Mouse (Mus musculus) right cerebral cortex, adult 18-20 months (tissue): ENCODE results near the gene Tln2.

Experiments used
- DNase-seq: peaks from one replicate; pipeline ENCODE4 v3.0.0; 2022; ENCODE audit warnings: mixed read lengths

The Tln2 gene

GRCm38 (mm10) chr9:67267276-67267990 is 292.1 kb downstream of the Tln2 start:
- DNase-seq = no peak

GRCm38 (mm10) chr9:67265513-67265912 is 294.0 kb downstream of the Tln2 start:
- DNase-seq = peak; percentile 48

DNA sequence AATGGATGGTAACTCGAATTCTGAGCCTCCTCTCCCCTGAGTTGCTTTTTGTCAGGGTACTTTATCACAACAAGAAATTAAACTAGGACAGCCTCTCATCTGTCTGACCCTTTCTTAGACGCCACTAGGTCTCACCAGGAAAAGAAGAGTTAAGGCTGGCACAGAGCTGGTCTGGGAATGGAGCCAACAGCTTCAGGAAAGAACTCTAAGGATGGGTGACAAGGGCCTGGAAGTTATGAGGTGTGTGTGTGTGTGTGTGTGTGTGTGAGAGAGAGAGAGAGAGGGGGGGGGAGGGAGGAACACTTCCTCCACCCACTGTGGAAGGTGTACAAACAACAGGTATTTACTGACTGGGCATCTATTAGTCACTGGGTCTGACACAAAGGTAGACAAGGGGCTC is 294.6 kb downstream of the Tln2 start:
- no peak for DNase-seq

DNA sequence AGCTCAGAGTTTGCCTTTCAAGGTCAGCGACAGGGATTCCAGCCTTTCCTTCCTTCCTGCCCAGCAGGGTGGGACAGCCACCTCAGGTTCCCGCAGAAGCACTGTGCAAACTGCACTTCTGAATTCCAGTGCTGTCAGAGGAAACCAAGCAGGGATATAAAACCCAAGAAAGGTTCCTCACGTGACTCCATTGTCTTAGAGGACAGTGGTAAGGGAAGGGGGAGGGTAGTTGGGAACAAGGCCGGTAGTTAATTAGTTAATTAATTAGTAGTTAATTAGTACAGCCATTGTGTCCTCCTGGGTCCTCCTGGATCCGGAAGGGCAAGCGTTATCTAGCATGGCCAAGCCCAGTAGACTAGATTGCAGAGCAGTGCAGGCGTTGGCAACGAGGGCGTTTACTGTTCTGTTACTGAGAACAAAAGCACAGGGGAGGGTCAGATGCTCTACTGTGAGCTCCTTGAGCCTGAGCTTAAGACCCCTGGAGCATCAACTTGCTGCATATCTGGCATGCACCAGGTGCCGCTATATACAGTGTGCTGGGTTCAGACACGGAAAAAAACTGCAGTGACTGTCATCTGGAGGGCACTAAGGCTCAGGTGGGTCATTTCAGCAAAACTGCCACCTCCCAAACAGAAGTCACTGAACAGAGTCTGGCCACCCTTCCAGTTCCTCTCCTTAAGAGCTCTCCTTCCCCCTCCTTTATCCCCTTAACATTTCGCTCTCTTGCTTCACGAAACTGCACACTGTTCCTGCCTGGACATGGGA is 298.5 kb downstream of the Tln2 start:
- no peak for DNase-seq

DNA sequence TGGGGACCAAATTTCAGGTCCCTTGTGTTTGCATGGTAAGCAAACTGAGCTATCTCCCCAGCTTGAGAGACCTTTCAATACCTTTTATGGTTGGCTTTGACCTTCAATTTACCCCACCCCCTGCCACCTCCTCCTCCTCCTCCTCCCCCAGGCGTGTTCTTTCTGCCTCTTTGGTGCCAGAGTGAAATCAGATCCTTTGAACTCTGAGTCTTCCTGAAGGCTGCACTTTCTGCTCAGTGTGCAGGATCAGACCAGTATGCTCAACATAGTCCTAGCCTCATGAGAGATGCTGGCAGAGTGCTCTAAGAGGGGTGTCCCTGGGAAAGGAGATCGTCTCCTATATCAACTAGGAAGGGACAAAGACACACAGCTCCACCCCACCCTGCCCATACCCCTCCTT is 309.4 kb downstream of the Tln2 start:
- no peak for DNase-seq

- DNase-seq = no peak
Measured at GRCm38 (mm10) chr9:67247365-67247950, 312.0 kb downstream of the Tln2 start.

DNA sequence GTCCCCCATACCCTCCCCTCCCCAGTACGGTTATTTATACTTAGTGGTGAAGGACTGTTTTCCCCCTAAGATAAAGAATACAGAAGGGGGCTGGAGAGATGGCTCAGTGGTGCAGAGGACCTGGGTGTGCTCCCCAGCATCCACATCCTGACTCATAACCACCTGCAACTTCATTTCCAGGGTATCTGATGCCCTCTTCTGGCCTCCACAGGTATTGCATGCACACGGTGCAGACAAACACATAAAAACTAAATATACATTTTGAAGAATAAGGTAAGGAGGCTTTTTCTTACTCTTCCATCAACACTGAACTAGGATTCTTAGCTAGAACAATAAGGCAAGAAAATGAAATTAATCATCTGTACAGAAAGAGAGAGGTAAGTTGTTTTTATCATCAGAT is 314.2 kb downstream of the Tln2 start:
- DNase-seq = no peak

DNA sequence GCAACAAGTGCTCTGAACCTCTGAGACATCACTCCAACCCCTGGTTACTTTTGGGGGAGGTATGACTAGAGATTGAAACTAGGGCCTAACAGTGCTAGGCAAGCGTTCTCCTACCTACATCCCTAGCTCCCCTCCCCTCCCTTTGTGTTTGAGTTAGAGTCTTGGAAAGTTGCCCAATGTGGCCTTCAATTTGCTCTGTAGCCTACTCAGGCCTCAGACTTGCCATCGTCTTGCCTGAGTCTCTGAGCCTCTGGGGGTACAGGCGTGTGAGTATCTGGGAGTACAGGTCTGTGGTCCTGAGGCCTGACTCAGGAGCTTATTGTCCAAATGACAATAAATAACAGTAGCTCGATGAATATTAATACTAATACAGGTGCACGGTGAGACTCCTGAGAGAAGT is 317.8 kb downstream of the Tln2 start:
- no peak for DNase-seq

- peak; percentile 5 for DNase-seq
Measured at GRCm38 (mm10) chr9:67240456-67240855, 319.0 kb downstream of the Tln2 start.

DNA sequence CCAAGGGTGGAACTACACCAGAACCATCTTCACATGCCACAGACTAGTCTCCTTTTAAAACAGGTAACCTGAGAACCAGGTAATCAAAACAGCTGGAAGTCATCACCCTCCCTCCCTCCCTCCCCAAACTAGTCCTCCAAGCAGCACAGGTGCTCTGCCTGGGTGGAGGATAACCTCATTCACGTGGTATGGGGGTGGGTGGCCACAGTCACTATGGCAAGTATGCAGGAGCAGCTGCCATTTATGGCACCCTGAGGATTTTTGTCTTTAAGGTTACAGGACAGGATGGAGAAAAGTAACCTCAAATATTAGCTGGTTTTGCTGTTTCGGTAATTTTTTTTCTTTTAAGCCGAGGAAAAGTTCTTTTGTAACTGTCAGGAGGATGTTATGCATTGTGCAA is 322.5 kb downstream of the Tln2 start:
- DNase-seq = no peak

GRCm38 (mm10) chr9:67235441-67236217 is 323.9 kb downstream of the Tln2 start:
- DNase-seq = no peak

DNA sequence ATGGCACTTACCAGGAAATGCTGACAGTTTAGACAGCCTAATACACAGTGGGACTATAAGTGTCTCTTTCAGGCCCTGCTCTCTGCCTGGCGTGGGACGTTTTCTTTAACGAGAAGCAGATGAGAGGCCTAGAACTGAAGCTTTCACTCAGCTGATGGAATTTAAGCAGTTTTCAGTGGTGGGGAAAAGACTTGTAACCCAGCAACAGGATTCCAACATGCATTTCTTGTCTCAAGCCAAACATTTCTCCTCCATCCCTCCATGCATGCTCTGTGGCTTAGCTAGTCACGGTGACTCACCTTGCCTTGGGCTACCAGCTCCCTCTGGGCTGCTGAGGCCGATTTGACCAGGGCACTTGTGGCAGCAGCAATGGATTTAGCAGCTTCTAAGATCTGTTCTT is 330.5 kb downstream of the Tln2 start:
- no peak for DNase-seq

DNA sequence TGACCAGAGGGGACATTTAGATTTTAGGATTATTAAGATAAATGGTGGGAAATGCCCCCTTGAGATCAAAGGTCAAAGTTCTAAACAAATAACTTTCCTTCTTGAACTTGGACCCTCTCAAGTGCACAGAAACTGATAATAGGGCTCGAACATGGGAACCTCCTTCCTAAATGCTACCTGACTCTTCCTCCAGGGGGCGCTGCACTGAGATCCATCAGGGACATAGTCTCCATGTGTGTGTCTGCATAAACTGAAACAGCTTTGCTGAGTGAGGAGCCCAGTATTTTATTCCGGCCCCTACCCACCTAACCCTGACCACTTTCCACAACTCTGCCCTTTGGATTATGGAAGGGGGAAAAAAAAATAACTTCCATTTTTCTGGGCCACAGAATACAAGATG is 339.1 kb downstream of the Tln2 start:
- DNase-seq = no peak

- DNase-seq = no peak
Measured at GRCm38 (mm10) chr9:67218001-67218400, 341.5 kb downstream of the Tln2 start.

- no peak for DNase-seq
Measured at GRCm38 (mm10) chr9:67214191-67214985, 345.1 kb downstream of the Tln2 start.

GRCm38 (mm10) chr9:67213275-67213674 is 346.2 kb downstream of the Tln2 start:
- peak; percentile 65 for DNase-seq

GRCm38 (mm10) chr9:67211220-67211619 is 348.3 kb downstream of the Tln2 start:
- DNase-seq = no peak

GRCm38 (mm10) chr9:67209451-67209850 is 350.1 kb downstream of the Tln2 start:
- DNase-seq = peak; percentile 19

- no peak for DNase-seq
Measured at GRCm38 (mm10) chr9:67208420-67208819, 351.1 kb downstream of the Tln2 start.

DNA sequence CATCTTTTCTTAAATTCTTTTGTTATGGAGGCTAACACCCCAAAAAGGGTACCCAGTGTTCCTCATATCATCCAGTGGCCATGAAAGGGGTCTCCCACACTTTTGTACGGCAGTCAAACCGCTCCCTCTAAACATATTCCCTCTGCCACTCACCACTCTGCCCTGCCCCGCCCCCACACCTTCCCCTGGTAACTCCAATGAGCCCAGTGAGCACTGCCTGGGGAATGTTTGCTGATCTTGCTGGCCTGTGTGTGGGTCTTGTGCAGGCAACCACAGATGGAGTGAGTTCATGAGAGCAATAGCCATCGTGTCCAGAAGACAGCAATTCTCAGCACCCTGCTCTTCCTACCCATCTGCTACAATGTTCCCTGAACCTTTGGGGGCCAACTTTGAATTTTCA is 354.3 kb downstream of the Tln2 start:
- DNase-seq = no peak

DNA sequence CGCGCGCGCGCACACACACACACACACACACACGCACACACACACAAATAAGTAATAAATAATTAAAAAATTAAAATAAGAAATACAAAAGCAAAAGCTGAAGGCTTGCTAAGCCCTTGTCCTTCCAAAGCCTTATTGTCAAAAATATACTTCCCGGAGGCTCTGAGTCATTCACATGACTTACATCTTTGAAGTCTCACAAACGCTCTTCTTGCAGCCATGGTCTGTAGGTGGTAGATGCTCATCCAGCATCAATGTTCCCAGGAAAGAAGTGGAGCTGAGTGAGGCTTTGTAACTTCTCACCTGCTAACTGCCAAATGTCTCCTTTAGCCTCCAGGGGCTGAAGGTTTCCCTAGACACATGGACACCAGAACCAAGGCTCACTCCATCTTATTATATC is 362.9 kb downstream of the Tln2 start:
- DNase-seq = no peak

DNA sequence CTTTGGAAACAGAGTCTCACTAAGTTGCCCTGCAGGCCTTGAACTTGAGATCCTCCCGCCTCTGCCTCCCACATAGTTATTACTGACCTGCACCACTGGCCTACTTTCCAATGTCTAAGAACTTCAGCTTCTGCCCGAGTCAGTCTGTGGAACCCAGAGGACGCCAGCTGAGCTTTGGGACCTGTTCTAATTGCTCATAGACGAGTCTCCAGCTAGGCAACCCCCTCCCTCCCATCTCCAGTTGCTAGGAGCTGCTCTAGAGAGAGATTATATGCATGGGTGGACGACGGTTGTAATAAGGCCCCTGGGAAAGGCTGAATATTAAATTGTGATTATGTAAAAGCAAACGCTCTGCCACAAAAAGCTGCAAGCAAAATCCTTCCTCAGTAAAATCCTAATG is 364.2 kb downstream of the Tln2 start:
- no peak for DNase-seq
